Mouse (Mus musculus) stomach, embryonic 14.5 days (tissue): ENCODE measurements around the gene Efhd1. TPM values are rescaled to one million over a fixed set of nuclear protein-coding genes. Genes with fewer than 3 reads are reported as not detected.

Source experiments
- ATAC-seq: fragments of 200-750 bp; cut with Nextera tagmentation; 2 replicates; pipeline ENCODE4 v1.8.0; 2017; ENCODE audit warnings: low read depth, moderate TSS enrichment; ENCODE audit not compliant: insufficient number of reproducible peaks, insufficient read depth, low FRiP score
- H3K27ac ChIP-seq: fragments of 300-500 bp; sonication (generic); 2 replicates; pipeline ENCODE4 v1.5.1; 2014; ENCODE audit warnings: mild to moderate bottlenecking, low read length, moderate library complexity, mixed read lengths
- H3K27me3 ChIP-seq: fragments of 300-500 bp; sonication (generic); 2 replicates; pipeline ENCODE4 v1.6.1; 2014; ENCODE audit warnings: low read length, control low read depth, mixed read lengths; ENCODE audit not compliant: control insufficient read depth, insufficient read depth
- H3K36me3 ChIP-seq: fragments of 300-500 bp; sonication (generic); 2 replicates; pipeline ENCODE4 v1.6.1; 2014; ENCODE audit warnings: mild to moderate bottlenecking, control low read depth, low read length, moderate library complexity, mixed read lengths; ENCODE audit not compliant: control insufficient read depth, insufficient read depth
- H3K4me1 ChIP-seq: fragments of 300-500 bp; sonication (generic); 2 replicates; pipeline ENCODE4 v1.6.1; 2014; ENCODE audit warnings: low read length, control low read depth, mixed read lengths; ENCODE audit not compliant: control insufficient read depth, insufficient read depth
- H3K4me2 ChIP-seq: fragments of 300-500 bp; sonication (generic); replicated peaks from 2 replicates; pipeline ENCODE4 v1.6.1; 2014; ENCODE audit warnings: low read depth, low read length, control low read depth
- H3K4me3 ChIP-seq: fragments of 300-500 bp; sonication (generic); 2 replicates; pipeline ENCODE4 v1.5.1; 2014; ENCODE audit warnings: low read depth, low read length, control low read depth
- H3K9ac ChIP-seq: fragments of 300-500 bp; sonication (generic); replicated peaks from 2 replicates; pipeline ENCODE4 v1.6.1; 2014; ENCODE audit warnings: low read depth, mild to moderate bottlenecking, control low read depth, low read length, moderate library complexity, mixed read lengths
- H3K9me3 ChIP-seq: fragments of 300-500 bp; sonication (generic); 2 replicates; pipeline ENCODE4 v1.6.1; 2016; ENCODE audit warnings: low read depth, low read length, control low read depth; ENCODE audit not compliant: control insufficient read depth
- WGBS: fragments of 180-500 bp; shearing (Covaris S2); extraction: QIAGEN DNeasy Blood & Tissue Kit; methylation state at CpG from one replicate; pipeline ENCODE4 v1.1.7; 2014; 5-methylcytosine and 5-hydroxymethylcytosine counted together
- polyA plus RNA-seq: library from polyadenylated mRNA; unstranded; fragments of >200 nt; fragmentation: Nextera tagmentation; extraction: Ambion mirVana; gene quantifications from 2 replicates; pipeline ENCODE4 v1.2.1, GENCODE M21; 2014

Efhd1 gene
- polyA plus RNA-seq, 1 experiment from 2014 or later = 0.14 TPM

DNA sequence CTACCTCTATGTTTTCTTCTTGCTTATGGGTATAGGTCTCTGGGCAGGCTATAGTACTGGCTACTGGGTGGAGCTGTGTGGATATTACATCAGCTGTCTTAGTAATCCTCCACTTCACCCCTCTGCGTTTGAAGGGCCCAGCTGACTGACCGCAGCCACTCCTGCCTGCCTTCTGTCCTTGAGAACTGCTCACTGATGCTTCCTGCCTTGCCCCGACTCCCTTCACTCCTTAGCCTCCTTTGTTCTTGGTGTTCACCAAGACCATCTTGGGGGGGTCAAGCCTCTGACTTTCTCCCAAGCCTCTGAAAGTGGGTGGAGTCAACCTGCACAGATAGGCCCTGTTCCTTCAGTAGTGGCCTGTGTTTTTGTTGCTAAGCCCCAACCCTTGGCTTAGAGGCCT, 8.3 kb downstream of the Efhd1 start:
- Histone ChIP-seq H3K4me2 (no peak overlapping the region), H3K9ac (no peak overlapping the region), H3K27ac (no peak overlapping the region), H3K9me3 (no peaks in the 10 kb centered on the region), H3K4me1 (peaks cover 7% of the 10 kb centered on the region; the same call in 1 of the 2 replicates), H3K36me3 (no peaks in the 10 kb centered on the region), H3K27me3 (no peaks in the 10 kb centered on the region; the same call in 1 of the 2 replicates), H3K4me3 (no peak overlapping the region)
- no peak for ATAC-seq
- WGBS = 63% methylated on average over 3 of the region's 3 CpGs

DNA sequence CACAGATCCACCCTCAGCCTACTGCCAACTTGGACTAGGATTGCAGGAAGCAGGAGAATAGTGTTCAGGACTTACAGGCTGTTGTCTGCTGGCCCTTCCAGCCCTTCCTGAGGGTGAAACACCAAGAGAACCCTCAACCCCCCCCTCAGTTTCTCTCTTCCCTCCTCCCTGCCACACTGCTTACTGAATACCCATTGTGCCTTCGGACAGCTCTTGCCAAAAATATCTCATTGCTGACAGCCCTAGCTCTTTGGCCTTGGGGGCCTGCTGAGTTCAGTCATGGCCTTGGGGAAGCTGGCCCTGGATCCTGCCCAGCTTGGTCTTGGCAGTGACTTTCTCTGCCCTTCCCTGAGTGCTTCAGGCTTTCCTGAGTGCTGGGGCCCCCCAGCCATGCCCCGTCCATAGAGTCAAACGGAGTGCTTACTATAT, 9.4 kb downstream of the Efhd1 start:
- Histone ChIP-seq H3K27ac (no peak overlapping the region), H3K4me3 (no peak overlapping the region), H3K36me3 (no peaks in the 10 kb centered on the region), H3K4me2 (no peak overlapping the region), H3K9me3 (no peaks in the 10 kb centered on the region), H3K27me3 (no peaks in the 10 kb centered on the region), H3K4me1 (peaks cover 7% of the 10 kb centered on the region; the same call in 1 of the 2 replicates), H3K9ac (no peak overlapping the region)
- WGBS = 70% methylated on average over 3 of the region's 3 CpGs
- ATAC-seq = no peak

DNA sequence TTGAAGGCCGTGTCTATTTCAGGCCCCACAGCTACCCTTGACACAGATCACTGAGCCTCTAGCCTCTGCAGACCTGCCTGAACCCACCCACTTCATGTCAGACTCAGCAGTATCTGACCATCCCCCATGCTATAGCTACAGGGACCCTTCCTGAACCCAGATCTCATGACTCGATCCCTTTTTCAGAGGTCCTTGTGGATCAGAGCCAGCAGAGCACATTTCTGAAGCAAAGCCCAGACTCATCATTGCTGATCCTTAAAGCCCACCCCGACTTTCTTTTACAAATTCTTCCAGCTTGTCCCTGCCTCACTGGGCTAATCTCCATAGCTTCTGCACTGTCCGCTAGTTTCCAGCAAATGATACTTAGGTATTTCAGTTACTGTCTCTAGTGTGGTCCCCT, 10.0 kb downstream of the Efhd1 start:
- ATAC-seq = no peak
- H3K4me2 ChIP-seq = no peak overlapping the region
- no peak overlapping the region for H3K9ac ChIP-seq
- H3K4me1 ChIP-seq = peaks cover 7% of the 10 kb centered on the region; the same call in 1 of the 2 replicates
- no peak overlapping the region for H3K4me3 ChIP-seq
- 70% methylated on average over 4 of the region's 4 CpGs for WGBS
- no peaks in the 10 kb centered on the region for H3K27me3 ChIP-seq
- no peak overlapping the region for H3K27ac ChIP-seq
- no peaks in the 10 kb centered on the region for H3K36me3 ChIP-seq
- H3K9me3 ChIP-seq = no peaks in the 10 kb centered on the region

DNA sequence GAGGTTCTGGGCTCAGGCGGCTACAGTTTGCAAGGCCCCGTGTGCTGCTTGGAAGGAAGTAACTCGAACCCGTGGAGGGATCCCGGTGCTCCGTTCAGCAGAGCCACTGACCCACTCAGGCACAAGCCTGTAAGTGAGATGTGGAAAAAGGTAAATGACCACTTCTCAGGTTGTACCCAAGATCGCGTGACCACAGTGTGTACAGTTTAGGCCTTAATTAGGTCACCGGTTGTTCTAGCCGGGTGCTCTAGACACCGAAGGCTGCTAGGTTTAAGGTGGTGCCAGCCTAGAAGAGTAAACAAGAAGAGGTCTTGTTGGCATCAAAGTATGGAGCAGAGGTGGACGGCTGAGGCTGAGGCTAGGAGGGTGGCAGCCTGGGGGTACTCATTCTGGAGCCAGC, 11.0 kb downstream of the Efhd1 start:
- no peak overlapping the region for H3K4me3 ChIP-seq
- H3K9me3 ChIP-seq = no peaks in the 10 kb centered on the region
- H3K4me2 ChIP-seq = no peak overlapping the region
- no peak overlapping the region for H3K27ac ChIP-seq
- H3K4me1 ChIP-seq = peaks cover 7% of the 10 kb centered on the region; the same call in 1 of the 2 replicates
- H3K36me3 ChIP-seq = no peaks in the 10 kb centered on the region
- no peaks in the 10 kb centered on the region for H3K27me3 ChIP-seq
- 89% methylated on average over 12 of the region's 12 CpGs for WGBS
- no peak for ATAC-seq
- H3K9ac ChIP-seq = no peak overlapping the region

DNA sequence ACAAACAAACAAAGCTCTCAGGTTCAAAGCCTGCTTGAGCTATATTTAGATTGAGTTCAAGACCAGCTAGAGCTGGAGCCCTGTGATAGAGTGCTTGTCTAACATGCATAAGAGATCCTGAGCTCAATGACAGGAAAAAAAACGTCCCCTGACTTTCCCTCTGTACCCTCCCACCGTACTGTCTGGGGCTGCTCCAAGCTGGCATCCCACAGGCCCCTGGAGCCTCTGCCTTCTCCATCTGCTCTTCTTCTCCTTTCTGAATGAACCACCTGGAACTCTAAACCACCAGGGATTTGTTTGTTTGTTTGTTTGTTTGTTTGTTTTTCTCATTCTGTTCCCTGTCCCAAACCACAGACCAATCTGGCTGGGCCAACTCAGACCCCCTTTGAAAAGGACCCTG, 11.9 kb downstream of the Efhd1 start:
- Histone ChIP-seq H3K4me1 (peaks cover 3% of the 10 kb centered on the region; the same call in 1 of the 2 replicates), H3K9ac (no peak overlapping the region), H3K27me3 (no peaks in the 10 kb centered on the region), H3K9me3 (no peaks in the 10 kb centered on the region), H3K4me3 (no peak overlapping the region), H3K36me3 (no peaks in the 10 kb centered on the region), H3K27ac (no peak overlapping the region), H3K4me2 (no peak overlapping the region)
- no peak for ATAC-seq
- 43% methylated on average over 2 of the region's 2 CpGs for WGBS

DNA sequence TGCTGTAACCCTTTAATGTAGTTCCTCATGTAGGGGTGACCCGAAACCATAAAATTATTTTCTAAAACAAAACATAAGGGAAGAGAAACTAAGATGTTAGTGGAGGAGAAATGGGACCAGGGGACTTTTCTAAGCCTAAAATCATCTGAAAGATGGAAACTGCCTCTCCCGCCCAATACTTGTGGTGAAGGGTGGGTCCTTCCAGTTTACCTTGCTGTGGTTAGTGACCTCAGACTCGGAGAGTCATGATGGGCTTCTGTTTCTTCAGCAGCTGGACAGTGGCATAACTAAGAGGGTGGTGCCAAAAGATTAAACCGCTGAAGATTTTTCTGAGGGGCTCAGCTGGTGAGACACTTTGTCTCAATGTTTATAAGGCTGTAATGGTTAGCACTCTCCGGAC, 16.1 kb downstream of the Efhd1 start:
- Histone ChIP-seq H3K27ac (no peak overlapping the region), H3K9ac (no peak overlapping the region), H3K4me2 (no peak overlapping the region), H3K27me3 (no peaks in the 10 kb centered on the region), H3K4me3 (no peak overlapping the region), H3K4me1 (no peaks in the 10 kb centered on the region), H3K9me3 (no peaks in the 10 kb centered on the region), H3K36me3 (no peaks in the 10 kb centered on the region)
- 71% methylated on average over 5 of the region's 5 CpGs for WGBS
- ATAC-seq = no peak

DNA sequence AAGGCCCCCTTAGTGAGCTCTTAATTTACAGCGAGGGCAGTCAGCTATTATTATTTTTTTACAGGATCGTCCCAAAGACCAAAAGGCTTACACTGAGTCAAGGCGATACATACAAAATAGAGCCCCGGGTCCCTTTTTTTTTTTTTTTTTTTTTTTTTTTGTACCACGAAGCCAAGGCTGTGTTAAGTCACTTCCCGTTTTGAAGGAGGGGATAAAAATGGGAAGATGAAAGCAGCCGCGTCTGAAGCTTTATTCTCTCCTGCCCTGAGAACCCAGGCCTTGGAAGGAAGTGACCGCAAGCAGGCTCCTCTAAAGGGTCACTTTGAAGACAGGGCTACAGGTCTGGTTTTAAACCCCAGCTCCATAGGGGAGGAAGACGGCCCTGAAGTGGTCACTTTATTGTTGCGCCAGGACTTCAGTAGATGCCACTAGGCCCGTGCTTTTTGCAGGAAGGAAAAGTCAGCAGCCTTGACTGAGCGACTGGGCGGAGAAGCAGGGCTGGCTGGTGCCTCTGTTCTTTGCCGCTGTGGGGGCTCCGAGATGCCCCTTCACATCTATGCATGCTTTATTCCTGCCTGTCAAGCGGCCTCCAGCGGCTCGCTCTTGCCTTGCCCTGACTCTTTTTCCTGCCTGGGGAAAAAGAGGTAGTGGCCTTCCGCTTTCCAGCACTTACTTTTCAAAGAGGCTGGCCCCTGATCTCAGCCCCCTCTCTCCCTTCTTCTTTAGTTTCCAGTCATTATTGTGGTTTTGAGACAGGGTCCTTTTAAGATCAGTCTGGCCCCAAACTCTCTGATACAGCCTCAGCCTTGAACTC, 17.6 kb downstream of the Efhd1 start:
- Histone ChIP-seq H3K9ac (no peak overlapping the region), H3K36me3 (no peaks in the 10 kb centered on the region), H3K4me1 (no peaks in the 10 kb centered on the region), H3K4me3 (no peak overlapping the region), H3K27me3 (no peaks in the 10 kb centered on the region), H3K27ac (no peak overlapping the region), H3K4me2 (no peak overlapping the region), H3K9me3 (no peaks in the 10 kb centered on the region)
- WGBS = 32% methylated on average over 20 of the region's 20 CpGs
- no peak for ATAC-seq

DNA sequence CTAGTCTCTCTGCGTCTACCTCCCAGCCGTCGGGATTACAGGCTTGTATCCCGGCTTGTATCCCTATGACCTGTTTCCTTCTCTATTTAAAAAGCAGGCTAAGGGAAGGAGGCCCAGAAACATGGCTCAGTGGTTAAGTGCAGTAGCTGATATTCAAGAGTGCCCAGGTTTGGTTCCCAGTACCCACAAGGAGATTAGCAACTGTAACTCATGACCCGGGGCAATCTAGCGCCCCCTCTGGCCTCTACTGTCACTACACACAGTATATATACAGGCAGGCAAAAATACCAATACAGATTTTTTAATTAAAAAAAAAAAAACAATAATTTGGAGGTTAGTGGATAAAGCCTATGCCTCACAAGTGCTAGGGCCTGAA, 18.2 kb downstream of the Efhd1 start:
- ATAC-seq = no peak
- Histone ChIP-seq H3K9ac (no peak overlapping the region), H3K9me3 (no peaks in the 10 kb centered on the region), H3K27me3 (no peaks in the 10 kb centered on the region), H3K4me2 (no peak overlapping the region), H3K4me3 (no peak overlapping the region), H3K36me3 (no peaks in the 10 kb centered on the region), H3K27ac (no peak overlapping the region), H3K4me1 (no peaks in the 10 kb centered on the region)
- WGBS = 72% methylated on average over 6 of the region's 6 CpGs
